Mouse (Mus musculus) spleen, adult 2 months (tissue): ENCODE measurements at regions not wholly inside any gene's neighbourhood (a gene's known extent, or its start where the extent isn't known, plus 50 kb on each side); places are given as distances from the start of the nearest gene placed in this dataset.

Source experiments
- CTCF ChIP-seq: fragments of 200-500 bp; IDR thresholded peaks from 2 replicates; pipeline ENCODE4 v1.5.1; 2011; ENCODE audit warnings: mild to moderate bottlenecking, inconsistent platforms; ENCODE audit not compliant: insufficient read depth, insufficient read length, insufficient replicate concordance; ENCODE audit errors: extremely low read depth
- POLR2A ChIP-seq: fragments of 200-500 bp; IDR thresholded peaks from 2 replicates; pipeline ENCODE4 v1.6.1; 2011; ENCODE audit warnings: low read depth, low read length, inconsistent platforms

GRCm38 (mm10) chr1:124904373-124904772 lies 531.2 kb downstream of the Actr3 start:
- TF ChIP-seq POLR2A: no peak
- no peak for TF ChIP-seq CTCF
